In genomic region chr1:131909236-131909635, GRCm38 (mm10) we compare ENCODE assay signal across 1 mouse cellular context. TPM values are rescaled to one million over a fixed set of nuclear protein-coding genes. Genes with fewer than 3 reads are reported as not detected.
"Had no signal": no experiment of that assay in that cellular context is flagged by ENCODE, and none has a peak within 500 bp of the region (broad histone marks: within the 10 kb centered on the region; RNA-seq: fewer than 3 reads in every experiment).

No protein-coding gene starts in this region.

RNA-seq across cellular contexts. Expression of gene Slc45a3, which starts 53.5 kb away (rescaled TPM):
- total RNA-seq: neutrophil, adult 5-6 weeks had no signal
